Mouse (Mus musculus) forebrain, embryonic 11.5 days (tissue): Measurements from ENCODE around the gene Tbc1d1. TPM values are rescaled to one million over a fixed set of nuclear protein-coding genes. Genes with fewer than 3 reads are reported as not detected.

Experiments used
- ATAC-seq: fragments of 200-750 bp; cut with Nextera tagmentation; replicated peaks from 2 replicates; pipeline ENCODE4 v1.8.0; 2017; ENCODE audit warnings: moderate TSS enrichment; ENCODE audit not compliant: low FRiP score
- DNase-seq: peaks from one replicate; pipeline ENCODE4 v3.0.0-alpha.2; 2017; ENCODE audit warnings: low spot score
- H3K27ac ChIP-seq: fragments of 300-500 bp; sonication (generic); 2 replicates; pipeline ENCODE4 v1.5.1; 2014; ENCODE audit warnings: low read depth, low read length
- H3K27me3 ChIP-seq: fragments of 300-500 bp; sonication (generic); 2 replicates; pipeline ENCODE4 v1.6.1; 2014; ENCODE audit warnings: mild to moderate bottlenecking, low read length, mixed read lengths; ENCODE audit not compliant: control insufficient read depth, insufficient read depth
- H3K36me3 ChIP-seq: fragments of 300-500 bp; sonication (generic); 2 replicates; pipeline ENCODE4 v1.6.1; 2014; ENCODE audit warnings: mild to moderate bottlenecking, low read length, moderate library complexity, mixed read lengths; ENCODE audit not compliant: control insufficient read depth, insufficient read depth
- H3K4me1 ChIP-seq: fragments of 300-500 bp; sonication (generic); replicated peaks from 2 replicates; pipeline ENCODE4 v1.6.1; 2014; ENCODE audit warnings: low read length, mixed read lengths; ENCODE audit not compliant: control insufficient read depth, insufficient read depth
- H3K4me2 ChIP-seq: fragments of 300-500 bp; sonication (generic); 2 replicates; pipeline ENCODE4 v1.6.1; 2014; ENCODE audit warnings: low read depth, mild to moderate bottlenecking, low read length, moderate library complexity, mixed read lengths; ENCODE audit not compliant: severe bottlenecking
- H3K4me3 ChIP-seq: fragments of 300-500 bp; sonication (generic); 2 replicates; pipeline ENCODE4 v1.5.1; 2014; ENCODE audit warnings: low read depth, low read length
- H3K9ac ChIP-seq: fragments of 300-500 bp; sonication (generic); 2 replicates; pipeline ENCODE4 v1.6.1; 2014; ENCODE audit warnings: low read length
- H3K9me3 ChIP-seq: fragments of 300-500 bp; sonication (generic); 2 replicates; pipeline ENCODE4 v1.6.1; 2016; ENCODE audit warnings: low read length, mixed read lengths; ENCODE audit not compliant: control insufficient read depth
- WGBS: fragments of 180-500 bp; shearing (Covaris S2); extraction: QIAGEN DNeasy Blood & Tissue Kit; methylation state at CpG from one replicate; pipeline ENCODE4 v1.1.7; 2014; 5-methylcytosine and 5-hydroxymethylcytosine counted together
- polyA plus RNA-seq: library from polyadenylated mRNA; unstranded; fragments of >200 nt; fragmentation: Nextera tagmentation; extraction: Ambion mirVana; gene quantifications from 2 replicates; pipeline ENCODE4 v1.2.1, GENCODE M21; 2014

Gene Tbc1d1
- polyA plus RNA-seq, 1 experiment from 2014 or later = 27.9 TPM

DNA sequence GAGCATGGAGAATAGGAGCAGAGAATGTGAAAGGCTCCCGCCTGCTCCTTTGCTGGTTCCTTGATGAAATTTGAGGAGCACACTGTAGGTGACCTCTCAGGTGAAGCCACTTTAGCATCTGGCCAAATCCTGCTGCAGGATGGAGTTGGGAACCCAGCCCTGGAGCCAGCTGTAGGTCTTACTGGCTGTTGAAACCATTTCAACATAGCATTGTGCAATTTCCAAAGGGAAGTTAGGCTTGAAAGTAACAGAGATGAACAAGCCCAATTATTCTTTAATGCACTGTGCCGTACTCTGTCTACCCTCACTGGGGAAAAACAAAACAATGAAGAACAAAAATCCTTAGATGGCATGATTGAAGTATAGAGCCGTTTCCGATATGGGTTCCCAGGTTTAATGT, 22.2 kb upstream of the Tbc1d1 start:
- H3K36me3 ChIP-seq = no peaks in the 10 kb centered on the region
- no peaks in the 10 kb centered on the region for H3K27me3 ChIP-seq
- ATAC-seq = no peak
- no peak overlapping the region for H3K4me3 ChIP-seq
- H3K27ac ChIP-seq = no peak overlapping the region
- DNase-seq = no peak
- WGBS = 91% methylated on average over 4 of the region's 4 CpGs
- H3K9ac ChIP-seq = no peak overlapping the region
- H3K9me3 ChIP-seq = no peaks in the 10 kb centered on the region
- no peak overlapping the region for H3K4me2 ChIP-seq
- H3K4me1 ChIP-seq = no peaks in the 10 kb centered on the region

DNA sequence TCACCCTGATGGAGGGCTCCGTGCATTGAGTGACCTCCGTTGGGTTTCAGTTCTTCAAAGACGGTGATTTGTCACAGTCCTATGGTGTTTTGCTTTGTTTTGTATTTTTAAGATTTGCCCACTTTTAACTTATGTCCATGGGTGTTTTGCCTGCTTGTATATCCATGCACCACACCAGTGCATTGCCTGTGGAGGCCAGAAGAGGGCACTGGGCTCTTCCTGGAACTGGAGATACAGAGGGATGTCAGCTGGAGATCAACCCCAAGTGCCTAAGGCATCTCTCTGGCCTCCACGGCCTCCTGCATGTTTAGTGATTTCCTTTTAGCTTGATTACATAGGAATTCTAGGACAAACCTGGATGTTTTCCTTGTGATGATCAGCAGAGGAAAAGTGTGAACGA, 19.8 kb upstream of the Tbc1d1 start:
- WGBS = 81% methylated on average over 5 of the region's 5 CpGs
- Histone ChIP-seq H3K4me2 (no peak overlapping the region), H3K4me3 (no peak overlapping the region), H3K36me3 (no peaks in the 10 kb centered on the region), H3K9me3 (no peaks in the 10 kb centered on the region), H3K4me1 (no peaks in the 10 kb centered on the region), H3K9ac (no peak overlapping the region), H3K27ac (no peak overlapping the region), H3K27me3 (no peaks in the 10 kb centered on the region)
- ATAC-seq (no peak), DNase-seq (no peak)

DNA sequence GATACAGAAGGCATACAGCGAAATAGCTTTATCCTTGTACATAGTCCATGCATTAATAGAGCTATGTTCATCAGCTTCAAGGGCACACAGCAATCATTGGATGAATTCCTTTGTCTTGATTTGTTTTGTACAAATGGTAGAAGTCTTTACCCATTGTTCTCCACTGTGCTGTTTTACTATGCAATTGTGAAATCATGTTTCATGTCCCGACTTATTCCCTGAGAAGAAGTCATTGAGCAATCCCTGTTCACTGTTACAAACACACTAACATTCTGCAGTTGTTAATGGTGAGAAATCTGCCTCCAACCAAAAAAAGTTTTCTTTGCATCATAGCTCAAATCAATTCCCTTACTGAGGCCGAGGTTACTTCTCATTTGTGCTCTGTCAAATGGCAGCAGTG, 15.9 kb upstream of the Tbc1d1 start:
- no peak for DNase-seq
- no peak for ATAC-seq
- Histone ChIP-seq H3K4me3 (no peak overlapping the region), H3K9me3 (no peaks in the 10 kb centered on the region), H3K4me2 (no peak overlapping the region), H3K36me3 (no peaks in the 10 kb centered on the region), H3K9ac (no peak overlapping the region), H3K27ac (no peak overlapping the region), H3K27me3 (no peaks in the 10 kb centered on the region), H3K4me1 (no peaks in the 10 kb centered on the region)
- WGBS = 86% methylated on average over 3 of the region's 3 CpGs

DNA sequence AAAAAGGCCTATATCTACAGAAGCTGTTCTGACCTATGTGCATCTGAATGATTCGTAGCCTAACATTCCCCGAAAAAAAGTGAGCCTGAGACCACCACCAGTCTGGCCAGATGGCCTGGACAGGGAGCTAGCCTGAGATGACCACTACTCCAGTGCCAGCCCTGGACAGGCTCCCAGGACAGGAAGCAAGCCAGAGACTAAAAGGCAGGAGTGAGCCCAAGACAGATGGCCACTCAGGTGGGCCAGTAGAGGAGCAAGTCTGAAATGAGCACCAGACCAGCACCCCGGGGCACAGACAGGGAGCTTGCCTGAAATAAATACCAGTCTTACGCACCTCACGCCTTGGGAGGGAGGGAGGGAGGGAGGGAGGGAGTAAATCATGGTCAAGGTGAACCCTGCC, 11.8 kb upstream of the Tbc1d1 start:
- Histone ChIP-seq H3K9me3 (no peaks in the 10 kb centered on the region), H3K9ac (no peak overlapping the region), H3K4me3 (no peak overlapping the region), H3K36me3 (no peaks in the 10 kb centered on the region), H3K27me3 (no peaks in the 10 kb centered on the region), H3K27ac (no peak overlapping the region), H3K4me2 (no peak overlapping the region), H3K4me1 (no peaks in the 10 kb centered on the region)
- ATAC-seq = no peak
- WGBS = 76% methylated on average over 5 of the region's 5 CpGs
- no peak for DNase-seq

DNA sequence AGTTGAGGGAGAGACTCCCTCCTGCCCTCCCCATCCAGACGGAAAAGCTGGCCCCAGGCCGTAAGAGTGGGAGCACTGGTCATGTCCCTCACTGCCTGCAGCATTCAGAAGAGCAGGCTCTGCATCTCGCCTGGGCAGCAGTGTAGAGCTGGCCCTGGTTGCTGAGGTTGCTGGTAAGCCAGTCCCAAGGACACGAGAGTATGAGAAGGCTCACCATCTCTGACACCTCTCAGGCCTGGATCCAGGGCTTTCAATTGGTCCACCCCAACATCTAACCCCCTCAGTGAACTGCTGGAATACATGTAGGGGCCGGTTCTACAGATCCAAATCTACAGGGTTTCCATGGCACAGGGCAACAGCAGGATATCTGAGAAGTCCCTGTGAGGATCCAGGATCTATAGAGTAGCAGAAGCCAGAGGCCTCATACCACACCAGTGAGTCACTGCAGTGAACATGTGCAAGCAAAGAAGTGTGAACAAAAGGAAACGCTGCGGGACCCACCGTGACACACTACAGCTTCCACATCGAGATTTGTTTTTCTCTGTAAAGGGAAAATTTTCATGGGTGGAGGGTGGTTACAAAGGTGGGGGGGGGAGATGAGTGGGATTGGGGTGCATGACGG, 9.6 kb upstream of the Tbc1d1 start:
- 0 out of 2 replicates have a peak, but pooled peaks cover 3% of the 10 kb centered on the region for H3K27me3 ChIP-seq
- no peaks in the 10 kb centered on the region for H3K36me3 ChIP-seq
- no peaks in the 10 kb centered on the region for H3K4me1 ChIP-seq
- H3K9ac ChIP-seq = no peak overlapping the region
- ATAC-seq (no peak), DNase-seq (no peak)
- H3K4me2 ChIP-seq = no peak overlapping the region
- no peak overlapping the region for H3K27ac ChIP-seq
- 86% methylated on average over 10 of the region's 10 CpGs for WGBS
- no peak overlapping the region for H3K4me3 ChIP-seq
- no peaks in the 10 kb centered on the region for H3K9me3 ChIP-seq

DNA sequence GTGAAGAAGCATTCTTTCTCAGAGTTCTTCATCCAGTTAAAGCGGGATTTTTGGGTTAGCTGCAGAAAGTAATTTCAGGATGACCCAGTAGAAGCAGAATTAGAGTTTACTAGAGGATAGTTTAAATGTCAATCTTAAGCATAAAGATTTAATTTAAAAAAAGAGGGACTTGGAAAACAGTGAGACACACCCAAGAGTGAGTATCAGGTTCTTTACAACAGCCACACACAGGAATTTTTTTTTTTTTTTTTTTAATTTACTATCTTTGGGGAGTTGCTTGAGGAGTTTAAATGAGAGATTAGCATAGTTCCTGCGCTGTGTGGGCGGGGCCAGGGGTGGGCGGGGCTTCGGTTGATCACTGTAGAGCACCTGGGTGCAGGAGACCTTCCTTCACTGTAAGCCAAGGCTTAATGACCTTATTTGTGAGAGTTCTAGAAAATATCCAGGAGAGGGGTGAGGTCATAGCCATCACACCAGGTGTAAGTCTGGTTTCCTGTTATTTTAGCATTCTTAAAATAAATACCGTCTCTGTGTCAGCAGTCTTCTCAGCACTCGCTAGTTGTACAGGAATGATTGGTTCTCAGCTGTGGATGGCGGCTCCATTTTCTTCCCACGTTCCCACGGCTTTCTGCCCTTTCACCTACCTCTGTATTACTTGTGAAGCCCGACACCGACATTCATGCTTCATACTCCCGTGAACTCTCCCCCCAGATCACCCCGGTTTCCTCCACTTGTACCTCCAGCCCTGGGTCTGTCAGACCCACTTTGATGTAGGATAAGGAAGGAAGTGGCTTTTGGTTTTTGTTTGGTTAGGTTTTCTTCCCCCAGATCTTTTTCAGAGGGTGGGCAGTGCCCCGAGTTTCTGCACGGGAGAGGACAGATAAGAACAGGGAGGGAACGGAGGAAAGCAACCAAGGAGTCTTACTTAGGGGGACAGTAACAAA, 6.6 kb upstream of the Tbc1d1 start:
- H3K9me3 ChIP-seq = no peaks in the 10 kb centered on the region
- 0 out of 2 replicates have a peak, but pooled peaks have one; percentile 51 for ATAC-seq

DNA sequence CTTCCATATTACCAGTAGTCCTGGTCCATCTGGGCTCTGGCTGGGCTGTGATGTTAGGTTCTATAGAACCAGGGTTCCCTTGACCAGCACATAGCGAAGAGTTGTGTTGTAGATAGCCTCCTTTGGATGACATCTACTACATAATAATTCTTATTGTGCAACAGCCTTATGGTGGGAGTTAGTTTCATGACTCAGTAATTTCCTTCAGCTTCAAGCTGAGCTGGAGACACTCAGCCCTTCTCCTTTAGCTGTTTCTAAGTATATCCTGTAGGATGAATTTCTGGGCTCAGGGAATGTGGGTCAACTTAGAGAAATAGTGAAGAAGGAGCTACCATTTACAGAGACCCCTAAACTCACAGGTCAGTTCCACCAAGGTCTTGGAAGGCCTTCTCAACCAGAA, 2.8 kb upstream of the Tbc1d1 start:
- ATAC-seq (no peak), DNase-seq (no peak)
- 88% methylated on average over 1 of the region's 1 CpGs for WGBS
- Histone ChIP-seq H3K27ac (no peak overlapping the region), H3K36me3 (no peaks in the 10 kb centered on the region), H3K9ac (no peak overlapping the region), H3K27me3 (peaks cover 3% of the 10 kb centered on the region), H3K9me3 (no peaks in the 10 kb centered on the region), H3K4me1 (no peaks in the 10 kb centered on the region), H3K4me3 (no peak overlapping the region), H3K4me2 (no peak overlapping the region)

More for the DNA sequence above, 6.6 kb upstream of the Tbc1d1 start:
- H3K4me3 ChIP-seq = no peak overlapping the region
- no peaks in the 10 kb centered on the region for H3K4me1 ChIP-seq
- no peak overlapping the region for H3K27ac ChIP-seq
- no peak for DNase-seq
- 0 out of 2 replicates have a peak, but pooled peaks cover 3% of the 10 kb centered on the region for H3K27me3 ChIP-seq
- H3K36me3 ChIP-seq = no peaks in the 10 kb centered on the region
- WGBS = 38% methylated on average over 17 of the region's 17 CpGs
- H3K4me2 ChIP-seq = no peak overlapping the region
- no peak overlapping the region for H3K9ac ChIP-seq

DNA sequence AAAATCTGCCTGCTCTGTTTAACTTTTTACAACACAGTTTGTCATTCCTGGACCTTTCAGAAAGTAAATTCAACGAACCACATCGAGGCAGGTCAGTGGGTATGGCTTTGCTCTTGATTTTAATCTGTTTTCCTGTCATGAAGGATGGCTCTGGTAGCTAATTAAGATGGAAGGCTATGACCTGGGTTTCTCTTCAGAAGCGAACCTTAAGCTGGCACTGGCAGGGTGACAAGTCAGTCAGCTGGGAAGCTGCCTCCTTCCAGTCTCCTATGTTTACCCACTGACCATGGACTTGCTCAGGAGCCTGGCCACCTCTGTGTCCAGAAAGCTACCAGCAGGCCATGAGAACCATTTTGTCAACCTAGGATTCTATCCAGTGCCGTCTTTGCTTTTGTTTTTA, 474 bp downstream of the Tbc1d1 start:
- WGBS = 61% methylated on average over 4 of the region's 4 CpGs
- no peak for ATAC-seq
- Histone ChIP-seq H3K9me3 (no peaks in the 10 kb centered on the region), H3K9ac (no peak overlapping the region), H3K27ac (no peak overlapping the region), H3K4me1 (no peaks in the 10 kb centered on the region), H3K27me3 (peaks cover 11% of the 10 kb centered on the region), H3K4me3 (no peak overlapping the region), H3K36me3 (no peaks in the 10 kb centered on the region), H3K4me2 (no peak overlapping the region)
- no peak for DNase-seq
